Mouse (Mus musculus) lung, postnatal 25 days (tissue): ENCODE measurements around the gene Tmem160.

Experiments used
- DNase-seq: peaks from one replicate; pipeline ENCODE4 v3.0.0; 2022; ENCODE audit warnings: low spot score

Tmem160 gene

GRCm38 (mm10) chr7:16452587-16453073, at the start of gene Tmem160:
TSS of gene Tmem160 (plus strand) at chr7:16452779.
- DNase-seq: peak; percentile 96

GRCm38 (mm10) chr7:16402968-16403948, 49.3 kb upstream of the Tmem160 start:
- peak; percentile 42 for DNase-seq

- DNase-seq: peak; percentile 18
Measured at GRCm38 (mm10) chr7:16404315-16405072, 48.1 kb upstream of the Tmem160 start.

- peak; percentile 85 for DNase-seq
Measured at GRCm38 (mm10) chr7:16405073-16405455, 47.5 kb upstream of the Tmem160 start.

GRCm38 (mm10) chr7:16405516-16406351, 46.8 kb upstream of the Tmem160 start:
- peak; percentile 87 for DNase-seq

GRCm38 (mm10) chr7:16406978-16407377, 45.6 kb upstream of the Tmem160 start:
- DNase-seq: no peak

- DNase-seq: no peak
Measured at GRCm38 (mm10) chr7:16411100-16411499, 41.5 kb upstream of the Tmem160 start.

- DNase-seq: no peak
Measured at GRCm38 (mm10) chr7:16412220-16412896, 40.2 kb upstream of the Tmem160 start.

- DNase-seq: no peak
Measured at GRCm38 (mm10) chr7:16412930-16413329, 39.6 kb upstream of the Tmem160 start.

- DNase-seq: peak; percentile 73
Measured at GRCm38 (mm10) chr7:16415426-16415825, 37.2 kb upstream of the Tmem160 start.

- peak; percentile 68 for DNase-seq
Measured at GRCm38 (mm10) chr7:16417141-16417771, 35.3 kb upstream of the Tmem160 start.

- no peak for DNase-seq
Measured at GRCm38 (mm10) chr7:16418713-16419112, 33.9 kb upstream of the Tmem160 start.

- no peak for DNase-seq
Measured at GRCm38 (mm10) chr7:16420493-16421118, 32.0 kb upstream of the Tmem160 start.

GRCm38 (mm10) chr7:16422222-16422856, 30.2 kb upstream of the Tmem160 start:
- DNase-seq: no peak

- no peak for DNase-seq
Measured at GRCm38 (mm10) chr7:16423731-16424130, 28.8 kb upstream of the Tmem160 start.

- DNase-seq: no peak
Measured at GRCm38 (mm10) chr7:16425721-16426120, 26.9 kb upstream of the Tmem160 start.

- peak; percentile 89 for DNase-seq
Measured at GRCm38 (mm10) chr7:16426129-16426729, 26.4 kb upstream of the Tmem160 start.

GRCm38 (mm10) chr7:16433352-16433971, 19.1 kb upstream of the Tmem160 start:
- no peak for DNase-seq

- no peak for DNase-seq
Measured at GRCm38 (mm10) chr7:16435088-16435487, 17.5 kb upstream of the Tmem160 start.
